Mouse (Mus musculus): ENCODE measurements around the gene Polr1b.
A peak's percentile ranks its signal among the peaks of the same experiment; 100 is the strongest.

Gene Polr1b

GRCm38 (mm10) chr2:129100784-129101310 is at the start of gene Polr1b:
Gene Polr1b, plus strand, starts transcription at chr2:129100995.
- DNase-seq: peak; percentile 83

- no peak for DNase-seq
Measured at GRCm38 (mm10) chr2:129052451-129052983, 48.3 kb upstream of the Polr1b start.

- no peak for DNase-seq
Measured at GRCm38 (mm10) chr2:129055741-129056140, 45.1 kb upstream of the Polr1b start.

- DNase-seq: peak; percentile 31 to 53
Measured at GRCm38 (mm10) chr2:129056597-129056996, 44.2 kb upstream of the Polr1b start.

GRCm38 (mm10) chr2:129057256-129057655 is 43.5 kb upstream of the Polr1b start:
- no peak for DNase-seq

- DNase-seq: no peak
Measured at GRCm38 (mm10) chr2:129057920-129058361, 42.9 kb upstream of the Polr1b start.

- no peak for DNase-seq
Measured at GRCm38 (mm10) chr2:129061456-129062059, 39.2 kb upstream of the Polr1b start.

- DNase-seq: peak; percentile 80 to 82
Measured at GRCm38 (mm10) chr2:129065437-129066282, 35.1 kb upstream of the Polr1b start, which contains the start of gene Ttl. Gene Ttl, plus strand, starts transcription at chr2:129065942.

GRCm38 (mm10) chr2:129066326-129066725 is 34.5 kb upstream of the Polr1b start:
- DNase-seq: peak; percentile 47 to 61

- no peak for DNase-seq
Measured at GRCm38 (mm10) chr2:129070296-129070695, 30.5 kb upstream of the Polr1b start.

GRCm38 (mm10) chr2:129078313-129078712 is 22.5 kb upstream of the Polr1b start:
- peak; percentile 36 to 44 for DNase-seq

- no peak for DNase-seq
Measured at GRCm38 (mm10) chr2:129079194-129079593, 21.6 kb upstream of the Polr1b start.

- DNase-seq: no peak
Measured at GRCm38 (mm10) chr2:129081097-129081496, 19.7 kb upstream of the Polr1b start.

- DNase-seq: no peak
Measured at GRCm38 (mm10) chr2:129083514-129083913, 17.3 kb upstream of the Polr1b start.

GRCm38 (mm10) chr2:129084959-129085358 is 15.8 kb upstream of the Polr1b start:
- DNase-seq: peak; percentile 21

GRCm38 (mm10) chr2:129087520-129087919 is 13.3 kb upstream of the Polr1b start:
- DNase-seq: no peak

GRCm38 (mm10) chr2:129090370-129090769 is 10.4 kb upstream of the Polr1b start:
- no peak for DNase-seq

- no peak for DNase-seq
Measured at GRCm38 (mm10) chr2:129092810-129093209, 8.0 kb upstream of the Polr1b start.

- DNase-seq: no peak
Measured at GRCm38 (mm10) chr2:129093926-129094724, 6.7 kb upstream of the Polr1b start.

GRCm38 (mm10) chr2:129112924-129113323 is 12.1 kb downstream of the Polr1b start:
- DNase-seq: no peak

- no peak for DNase-seq
Measured at GRCm38 (mm10) chr2:129115706-129116367, 15.0 kb downstream of the Polr1b start.

- no peak for DNase-seq
Measured at GRCm38 (mm10) chr2:129116368-129116739, 15.6 kb downstream of the Polr1b start.
